Mouse (Mus musculus) myocyte (in vitro differentiated cells): ENCODE results near the gene Tmbim1. TPM values are rescaled to one million over a fixed set of nuclear protein-coding genes. Genes with fewer than 3 reads are reported as not detected.

Experiments used
- H3K27me3 ChIP-seq: one replicate; pipeline ENCODE4 v1.6.1; 2011; ENCODE audit not compliant: control insufficient read depth, insufficient read depth, insufficient read length
- H3K36me3 ChIP-seq: one replicate; pipeline ENCODE4 v1.6.1; 2011; ENCODE audit not compliant: control insufficient read depth, insufficient read depth
- H3K4me2 ChIP-seq: one replicate; pipeline ENCODE4 v1.6.1; 2011; ENCODE audit warnings: low read depth, control low read depth
- H3K4me3 ChIP-seq: one replicate; pipeline ENCODE4 v1.5.1; 2011; ENCODE audit warnings: mild to moderate bottlenecking, control low read depth, moderate library complexity
- H3K79me2 ChIP-seq: one replicate; pipeline ENCODE4 v1.6.1; 2011; ENCODE audit not compliant: control insufficient read depth, insufficient read depth
- H3ac ChIP-seq: one replicate; pipeline ENCODE4 v1.6.1; 2011; ENCODE audit not compliant: control insufficient read depth, insufficient read length
- CEBPB ChIP-seq: IDR thresholded peaks from 2 replicates; pipeline ENCODE4 v1.6.1; 2011; ENCODE audit warnings: mild to moderate bottlenecking, moderate library complexity; ENCODE audit not compliant: poor library complexity, insufficient read depth, severe bottlenecking
- E2F4 ChIP-seq: IDR thresholded peaks from one replicate; pipeline ENCODE4 v1.6.1; 2011; ENCODE audit warnings: mild to moderate bottlenecking, control low read depth, moderate library complexity; ENCODE audit not compliant: insufficient read depth
- MAX ChIP-seq: IDR thresholded peaks from one replicate; pipeline ENCODE4 v1.6.1; 2011; ENCODE audit warnings: low read depth, mild to moderate bottlenecking, control low read depth
- MYOD1 ChIP-seq, 3 experiments: IDR thresholded peaks; one replicate each; pipeline ENCODE4 v1.6.1; 2011; ENCODE audit warnings: control low read depth in 2 of 3, low read depth in 2 of 3, mild to moderate bottlenecking in 2 of 3, moderate library complexity in 1 of 3; ENCODE audit not compliant: insufficient read length in 2 of 3, control insufficient read depth in 1 of 3
- MYOG ChIP-seq, 3 experiments: IDR thresholded peaks; one replicate each; pipeline ENCODE4 v1.6.1; 2011; ENCODE audit warnings: control low read depth in 2 of 3, low read depth in 2 of 3, mild to moderate bottlenecking in 2 of 3; ENCODE audit not compliant: insufficient read length in 2 of 3, control insufficient read depth in 1 of 3, insufficient read depth in 1 of 3
- POLR2A ChIP-seq: IDR thresholded peaks from one replicate; pipeline ENCODE4 v1.6.1; 2011; ENCODE audit warnings: low read depth, mild to moderate bottlenecking, control low read depth, moderate library complexity; ENCODE audit not compliant: insufficient read length
- POLR2AphosphoS2 ChIP-seq: IDR thresholded peaks from one replicate; pipeline ENCODE4 v1.6.1; 2011; ENCODE audit warnings: low read depth, control low read depth; ENCODE audit not compliant: insufficient read length
- REST ChIP-seq: IDR thresholded peaks from one replicate; pipeline ENCODE4 v1.6.1; 2011; ENCODE audit warnings: mild to moderate bottlenecking, control low read depth, moderate library complexity; ENCODE audit not compliant: insufficient read depth, insufficient read length
- SRF ChIP-seq: IDR thresholded peaks from one replicate; pipeline ENCODE4 v1.6.1; 2011; ENCODE audit warnings: low read depth; ENCODE audit not compliant: control insufficient read depth, insufficient read length
- TCF12 ChIP-seq: IDR thresholded peaks from one replicate; pipeline ENCODE4 v1.6.1; 2011; ENCODE audit warnings: mild to moderate bottlenecking, control low read depth; ENCODE audit not compliant: poor library complexity, insufficient read depth, severe bottlenecking
- TCF3 ChIP-seq: IDR thresholded peaks from one replicate; pipeline ENCODE4 v1.6.1; 2011; ENCODE audit warnings: low read depth, control low read depth; ENCODE audit not compliant: insufficient read length
- USF1 ChIP-seq: IDR thresholded peaks from one replicate; pipeline ENCODE4 v1.6.1; 2011; ENCODE audit warnings: low read depth, mild to moderate bottlenecking, control low read depth, moderate library complexity
- polyA plus RNA-seq: library from polyadenylated mRNA; unstranded; fragments of >200 nt; fragmentation: generic; extraction: Trizol; gene quantifications from one replicate; pipeline ENCODE4 v1.2.1, GENCODE M21; 2012; ENCODE audit warnings: missing spikeins

Gene Tmbim1
- polyA plus RNA-seq, 1 experiment = 178 TPM

DNA sequence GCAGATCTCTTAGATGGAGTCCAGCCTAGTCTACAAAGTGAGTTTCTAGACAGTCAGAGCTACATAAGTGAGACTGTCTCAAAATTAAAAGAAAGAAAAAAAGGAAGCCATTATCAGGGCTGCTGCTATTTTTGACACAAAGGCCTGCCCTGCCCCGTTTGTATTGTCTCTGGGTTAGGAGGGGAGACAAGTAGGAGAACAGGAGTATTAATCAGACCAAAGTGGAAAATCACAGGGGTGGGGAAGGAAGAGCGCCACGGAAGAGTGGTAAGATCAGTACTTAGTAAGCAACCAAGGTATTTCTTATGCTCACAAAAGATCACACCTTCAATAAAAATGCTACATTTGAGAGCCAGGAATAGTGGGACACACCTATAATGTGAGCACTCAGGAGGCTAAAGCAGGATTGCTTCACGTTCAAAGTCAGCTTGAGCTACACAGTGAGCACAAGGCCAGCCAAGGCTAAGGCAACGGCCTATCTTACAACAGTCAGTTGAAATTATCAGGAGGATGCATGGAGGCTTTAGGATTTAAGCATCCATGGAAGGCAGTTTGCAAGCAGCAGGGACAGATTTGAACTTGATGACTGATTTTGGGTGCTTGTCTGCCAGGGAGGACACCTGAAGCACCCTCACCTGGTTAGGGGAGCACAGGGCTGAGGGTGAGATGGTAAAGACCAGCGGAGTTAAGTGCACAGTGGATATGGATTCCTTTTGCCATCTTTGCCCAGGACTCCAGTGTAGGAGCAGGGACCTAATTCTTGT is 4.9 kb downstream of the Tmbim1 start:
- Histone ChIP-seq H3K79me2 (peaks cover 61% of the 10 kb centered on the region), H3ac (no peak overlapping the region), H3K4me2 (peak overlapping the region; percentile 97), H3K4me3 (no peak overlapping the region), H3K36me3 (no peaks in the 10 kb centered on the region), H3K27me3 (no peaks in the 10 kb centered on the region)
- TF ChIP-seq USF1 = no peak
- no peak for TF ChIP-seq E2F4
- no peak for TF ChIP-seq MYOG (IDR thresholded peaks at IDR 0.05; ENCODE audit: control insufficient read depth in 1 of 3, insufficient read depth in 1 of 3, insufficient read length in 2 of 3, low read depth in 2 of 3)
- TF ChIP-seq TCF12 = no peak
- no peak for TF ChIP-seq POLR2A
- no peak for TF ChIP-seq CEBPB
- TF ChIP-seq POLR2AphosphoS2 = no peak
- TF ChIP-seq MAX = no peak
- no peak for TF ChIP-seq REST
- TF ChIP-seq MYOD1 (IDR thresholded peaks at IDR 0.05; ENCODE audit: control insufficient read depth in 1 of 3, insufficient read length in 2 of 3, low read depth in 2 of 3) = no peak
- no peak for TF ChIP-seq SRF
- no peak for TF ChIP-seq TCF3

DNA sequence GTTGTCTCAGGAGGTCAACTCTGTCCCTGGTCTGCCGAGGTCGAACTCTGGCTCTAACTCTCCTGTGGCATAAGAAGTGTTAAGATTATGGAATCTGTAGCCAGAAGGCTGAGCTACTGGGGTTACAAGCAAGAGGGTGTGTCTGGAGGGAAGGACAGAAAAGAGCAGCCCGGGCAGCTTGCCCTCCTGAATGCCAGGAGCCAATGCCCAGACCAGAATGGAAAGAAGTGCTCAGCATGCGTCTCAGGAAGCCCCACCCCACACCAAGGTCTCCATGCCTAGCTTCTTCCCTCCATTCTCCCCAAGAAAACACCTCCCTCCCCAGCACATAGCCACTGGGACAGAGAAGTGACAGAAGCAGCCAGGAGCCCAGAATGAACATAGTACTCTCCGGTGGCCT is 6.4 kb downstream of the Tmbim1 start:
- Histone ChIP-seq H3ac (no peak overlapping the region), H3K36me3 (peaks cover under 1% of the 10 kb centered on the region), H3K27me3 (no peaks in the 10 kb centered on the region), H3K79me2 (peaks cover 62% of the 10 kb centered on the region), H3K4me3 (peak overlapping the region; percentile 2), H3K4me2 (peak overlapping the region; percentile 85)
- TF ChIP-seq MYOD1 (IDR thresholded peaks at IDR 0.05; ENCODE audit: control insufficient read depth in 1 of 3, insufficient read length in 2 of 3, low read depth in 2 of 3) (no peak), POLR2A (peak; percentile 47), POLR2AphosphoS2 (peak; percentile 72)

DNA sequence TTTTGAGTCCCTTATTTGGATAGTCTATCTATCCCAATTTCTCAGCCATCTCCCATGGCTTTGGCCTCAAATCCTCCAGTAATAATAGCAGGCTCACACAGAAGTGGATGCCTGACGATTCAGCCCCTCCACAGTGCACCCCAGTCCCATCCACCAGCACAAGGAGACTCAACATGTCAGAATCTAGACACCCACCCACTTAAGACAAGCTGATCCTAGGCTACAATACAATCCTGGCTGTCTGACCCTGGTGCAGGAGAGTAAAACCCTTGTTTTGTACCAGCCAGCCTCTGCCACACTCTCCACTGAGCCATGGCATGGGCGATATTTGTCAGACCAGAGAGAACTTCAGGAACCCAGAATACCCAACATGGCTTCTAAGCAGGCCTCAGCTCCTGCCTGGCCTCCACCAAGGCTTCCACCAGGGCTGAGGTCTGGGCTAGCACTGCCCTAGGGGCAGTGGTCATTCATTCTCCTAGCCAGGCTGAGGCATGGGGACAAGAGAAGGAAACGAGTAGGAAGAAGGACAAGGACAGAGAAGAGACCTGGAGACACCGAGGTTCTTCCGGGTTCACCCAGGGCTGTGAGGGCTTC is 7.2 kb downstream of the Tmbim1 start:
- no peak overlapping the region for H3K4me3 ChIP-seq
- no peak overlapping the region for H3ac ChIP-seq
- TF ChIP-seq E2F4 = no peak
- no peak for TF ChIP-seq USF1
- TF ChIP-seq CEBPB = no peak
- TF ChIP-seq MYOD1 (IDR thresholded peaks at IDR 0.05; ENCODE audit: control insufficient read depth in 1 of 3, insufficient read length in 2 of 3, low read depth in 2 of 3) = no peak
- TF ChIP-seq SRF = no peak
- no peak for TF ChIP-seq MAX
- TF ChIP-seq POLR2AphosphoS2 = no peak
- TF ChIP-seq POLR2A = no peak
- no peak for TF ChIP-seq REST
- peak overlapping the region; percentile 85 for H3K4me2 ChIP-seq
- H3K79me2 ChIP-seq = peaks cover 65% of the 10 kb centered on the region
- peaks cover 8% of the 10 kb centered on the region for H3K36me3 ChIP-seq
- no peaks in the 10 kb centered on the region for H3K27me3 ChIP-seq

DNA sequence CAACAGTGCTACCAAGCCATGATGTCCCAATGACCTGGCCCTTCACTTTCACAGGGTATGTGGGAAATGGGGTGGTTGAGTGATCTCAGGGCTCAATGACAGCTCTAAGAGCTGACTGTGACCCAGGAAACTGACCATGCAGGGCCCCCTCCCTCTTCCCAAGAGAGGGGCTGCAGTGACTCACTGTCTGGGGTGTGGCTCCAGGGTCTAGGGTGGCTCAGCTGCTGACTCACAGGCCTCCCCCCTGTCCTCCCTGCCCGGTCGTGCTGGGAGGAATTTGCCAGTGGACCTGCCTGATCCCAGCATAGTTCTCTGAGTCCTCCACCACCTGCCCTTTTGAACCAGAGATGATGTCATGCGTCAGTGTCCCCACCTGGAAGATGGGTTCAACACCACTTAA is 8.2 kb downstream of the Tmbim1 start:
- H3K4me2 ChIP-seq = peak overlapping the region; percentile 85
- no peak for TF ChIP-seq TCF12
- TF ChIP-seq E2F4 = no peak
- peak in 2 of 3 experiments; percentile 4 to 83 for TF ChIP-seq MYOG (IDR thresholded peaks at IDR 0.05; ENCODE audit: control insufficient read depth in 1 of 3, insufficient read depth in 1 of 3, insufficient read length in 2 of 3, low read depth in 2 of 3)
- TF ChIP-seq POLR2A = peak; percentile 10
- TF ChIP-seq MYOD1 (IDR thresholded peaks at IDR 0.05; ENCODE audit: control insufficient read depth in 1 of 3, insufficient read length in 2 of 3, low read depth in 2 of 3) = peak in 2 of 3 experiments; percentile 15 to 75
- TF ChIP-seq POLR2AphosphoS2 = peak; percentile 54
- no peak for TF ChIP-seq CEBPB
- TF ChIP-seq SRF = no peak
- H3K27me3 ChIP-seq = no peaks in the 10 kb centered on the region
- peaks cover 11% of the 10 kb centered on the region for H3K36me3 ChIP-seq
- no peak overlapping the region for H3ac ChIP-seq
- no peak overlapping the region for H3K4me3 ChIP-seq
- H3K79me2 ChIP-seq = peaks cover 60% of the 10 kb centered on the region

DNA sequence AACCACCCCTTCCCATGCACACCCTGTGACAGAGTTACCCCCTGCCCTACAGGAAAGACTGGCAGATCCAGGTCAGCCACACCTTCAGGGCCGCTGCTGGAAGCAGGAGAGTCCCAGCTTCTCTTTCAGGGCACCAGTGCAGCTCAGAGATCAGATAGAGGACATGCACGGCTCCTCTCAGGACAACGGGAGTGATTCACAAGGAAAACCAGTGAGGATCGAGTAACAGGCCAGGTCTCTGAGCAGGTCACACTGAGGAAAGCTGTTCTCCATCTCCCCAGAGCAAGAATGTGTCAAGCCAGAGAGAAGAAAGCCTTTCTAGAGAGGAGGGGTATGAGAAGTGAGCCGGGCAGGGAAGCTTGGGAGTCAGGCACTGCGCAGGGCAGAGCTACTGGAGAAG is 8.9 kb downstream of the Tmbim1 start:
- Histone ChIP-seq H3K4me3 (no peak overlapping the region), H3ac (no peak overlapping the region), H3K27me3 (no peaks in the 10 kb centered on the region), H3K79me2 (peaks cover 52% of the 10 kb centered on the region), H3K36me3 (peaks cover 19% of the 10 kb centered on the region), H3K4me2 (peak overlapping the region; percentile 85)
- TF ChIP-seq MYOD1 (IDR thresholded peaks at IDR 0.05; ENCODE audit: control insufficient read depth in 1 of 3, insufficient read length in 2 of 3, low read depth in 2 of 3) = no peak
- no peak for TF ChIP-seq POLR2A
- TF ChIP-seq POLR2AphosphoS2 = no peak
- no peak for TF ChIP-seq USF1
- TF ChIP-seq MAX = no peak
- no peak for TF ChIP-seq TCF12
- no peak for TF ChIP-seq MYOG (IDR thresholded peaks at IDR 0.05; ENCODE audit: control insufficient read depth in 1 of 3, insufficient read depth in 1 of 3, insufficient read length in 2 of 3, low read depth in 2 of 3)
- no peak for TF ChIP-seq TCF3
- no peak for TF ChIP-seq SRF
